Mouse (Mus musculus): ENCODE results near the gene Slc25a14.

DNA sequence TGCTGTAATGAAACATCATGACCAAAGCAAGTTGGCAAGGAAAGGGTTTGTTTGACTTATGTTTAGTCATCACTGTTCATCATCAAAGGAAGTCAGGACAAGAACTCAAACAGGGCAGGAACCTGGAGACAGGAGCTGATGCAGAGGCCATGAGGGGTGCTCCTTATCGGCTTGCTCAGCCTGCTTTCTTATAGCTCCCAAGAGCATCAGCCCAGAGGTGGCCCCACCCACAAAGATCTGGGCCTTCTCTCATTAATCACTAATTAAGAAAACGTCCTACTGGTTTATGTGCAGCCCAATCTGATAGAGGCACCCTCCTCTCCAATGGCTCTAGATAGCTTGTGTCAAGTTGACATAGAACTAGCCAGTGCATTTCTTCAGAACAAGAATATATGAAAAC is 18.3 kb upstream of the Slc25a14 start:
- no peak for TF ChIP-seq CTCF (IDR thresholded peaks at IDR 0.05)
- TF ChIP-seq EP300 (IDR thresholded peaks at IDR 0.05) = no peak
